8 mouse cellular contexts compared by ENCODE assay signal in the genomic region with DNA sequence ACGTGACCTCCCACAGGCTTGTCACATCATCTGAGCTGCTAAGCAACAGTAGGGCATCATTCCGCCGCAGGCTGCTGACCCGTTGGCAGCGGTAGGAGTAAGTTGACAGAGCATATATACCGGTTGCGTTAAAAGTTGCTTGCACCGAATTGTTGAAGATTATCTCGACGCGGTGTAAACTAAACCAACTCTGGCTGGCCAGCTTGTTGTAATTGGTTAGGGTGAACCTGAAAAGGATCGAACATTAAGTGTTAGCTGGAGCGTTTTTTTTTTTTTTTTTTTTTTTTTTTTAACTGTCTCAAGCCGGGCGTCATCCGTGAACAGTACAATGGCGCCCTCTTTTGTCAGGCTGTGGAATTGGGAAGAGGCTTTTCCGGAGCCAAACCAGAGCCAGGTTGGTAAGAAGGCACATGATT. TPM values are rescaled to one million over a fixed set of nuclear protein-coding genes. Genes with fewer than 3 reads are reported as not detected.
A peak's percentile ranks its signal among the peaks of the same experiment; 100 is the strongest.
DNase-seq lines count a peak whose midpoint lies in the region; ATAC-seq lines count a peak whose summit lies in the region.

No protein-coding gene starts in this region.

- no peaks in the 10 kb centered on the region for H3K36me3 ChIP-seq in hindbrain, embryonic 16.5 days (ENCODE audit: control insufficient read depth, insufficient read depth, low read length)
- no peaks in the 10 kb centered on the region for H3K36me3 ChIP-seq in macrophage (ENCODE audit: inconsistent target)

- H3K79me2 ChIP-seq in macrophage (ENCODE audit: inconsistent target) = no peaks in the 10 kb centered on the region

- peak; percentile 76 for ATAC-seq in activated CD4-positive, CD25-positive, alpha-beta regulatory T cell, adult 4 months
- peak; percentile 79 for ATAC-seq in hindbrain, embryonic 16.5 days

- H3K27ac ChIP-seq in hindbrain, embryonic 16.5 days (ENCODE audit: low read depth, low read length) = no peak overlapping the region
- H3K27ac ChIP-seq in macrophage = no peak overlapping the region

- H3K4me2 ChIP-seq in hindbrain, embryonic 16.5 days (ENCODE audit: low read length) = peak overlapping the region; percentile 86

- peak overlapping the region; percentile 43 for H3K4me3 ChIP-seq in hindbrain, embryonic 16.5 days (ENCODE audit: low read length)
- peak overlapping the region; percentile 10; the same call in 1 of the 2 replicates for H3K4me3 ChIP-seq in macrophage (ENCODE audit: inconsistent target)

- H3K9me3 ChIP-seq in hindbrain, embryonic 16.5 days (ENCODE audit: control insufficient read depth, low read length) = no peaks in the 10 kb centered on the region

- peak; percentile 66 to 84 for DNase-seq in cerebellum, postnatal 4 days (ENCODE audit: low spot score in 2 of 2)
- DNase-seq in frontal cortex, postnatal 36 days (ENCODE audit: low spot score in 2 of 2) = peak; percentile 74 to 88
- DNase-seq in left cerebral cortex, adult 11 months (ENCODE audit: low spot score) = peak; percentile 58
- peak; percentile 86 to 87 for DNase-seq in right cerebral cortex, adult 2 months (ENCODE audit: low spot score in 2 of 2)
- DNase-seq in urinary bladder, postnatal 4 days (ENCODE audit: low spot score in 2 of 2) = peak; percentile 34 to 79

- H3K9ac ChIP-seq in hindbrain, embryonic 16.5 days (ENCODE audit: low read depth, low read length) = peak overlapping the region; percentile 51

- peaks cover 3% of the 10 kb centered on the region; the same call in 1 of the 2 replicates for H3K4me1 ChIP-seq in hindbrain, embryonic 16.5 days (ENCODE audit: control insufficient read depth, insufficient read depth, low read depth, low read length)

- H3K27me3 ChIP-seq in hindbrain, embryonic 16.5 days (replicated peaks; ENCODE audit: control insufficient read depth, insufficient read depth, low read length) = no peaks in the 10 kb centered on the region

- under 1% methylated on average over 18 of the region's 18 CpGs for WGBS in hindbrain, embryonic 16.5 days
- WGBS in macrophage (ENCODE audit: missing documents) = 4% methylated on average over 16 of the region's 18 CpGs

RNA-seq across cellular contexts. Expression of gene Atp6ap1l, which starts 18.6 kb away (rescaled TPM):
- polyA plus RNA-seq in activated CD4-positive, CD25-positive, alpha-beta regulatory T cell, adult 4 months (2017; shearing (Covaris generic)) = not detected
- 0.21 and 0.59 TPM in 2 replicates for polyA plus RNA-seq in hindbrain, embryonic 16.5 days (2015; fragmentation: Nextera tagmentation; extraction: Ambion mirVana)
- total RNA-seq in macrophage (2018; cell fraction: chromatin; rRNA removed) = not detected
- total RNA-seq in macrophage (2018; cell fraction: cytosol; rRNA removed) = under 1 TPM in 1 of 26 experiments, not detected in 25; 0.14 TPM
- not detected for total RNA-seq in macrophage (2018; cell fraction: nucleus; rRNA removed)
- polyA plus RNA-seq in macrophage (2018) = not detected in 3 replicates

RNA-seq across cellular contexts. Expression of gene Rps23, which starts 36.2 kb away (rescaled TPM):
- 1,000 to 10,000 TPM; 1,258 to 1,308 TPM for polyA plus RNA-seq in activated CD4-positive, CD25-positive, alpha-beta regulatory T cell, adult 4 months (2017; shearing (Covaris generic))
- 78.4 and 85.6 TPM in 2 replicates for polyA plus RNA-seq in hindbrain, embryonic 16.5 days (2015; fragmentation: Nextera tagmentation; extraction: Ambion mirVana)
- total RNA-seq in macrophage (2018; cell fraction: chromatin; rRNA removed) = 100 to 1,000 TPM in 1 of 26 experiments, 10 to 100 TPM in 25; 17.9 to 124 (median 37.3) TPM
- total RNA-seq in macrophage (2018; cell fraction: cytosol; rRNA removed) = 1,000 to 10,000 TPM in 7 of 26 experiments, 100 to 1,000 TPM in 19; 502 to 1,794 (median 783) TPM
- 100 to 1,000 TPM in 21 of 26 experiments, 10 to 100 TPM in 5; 74.6 to 222 (median 131) TPM for total RNA-seq in macrophage (2018; cell fraction: nucleus; rRNA removed)
- 393 to 651 TPM (median 643 TPM) in 3 replicates for polyA plus RNA-seq in macrophage (2018)
